Comparison of ENCODE assay signal across 9 mouse cellular contexts in the genomic region with DNA sequence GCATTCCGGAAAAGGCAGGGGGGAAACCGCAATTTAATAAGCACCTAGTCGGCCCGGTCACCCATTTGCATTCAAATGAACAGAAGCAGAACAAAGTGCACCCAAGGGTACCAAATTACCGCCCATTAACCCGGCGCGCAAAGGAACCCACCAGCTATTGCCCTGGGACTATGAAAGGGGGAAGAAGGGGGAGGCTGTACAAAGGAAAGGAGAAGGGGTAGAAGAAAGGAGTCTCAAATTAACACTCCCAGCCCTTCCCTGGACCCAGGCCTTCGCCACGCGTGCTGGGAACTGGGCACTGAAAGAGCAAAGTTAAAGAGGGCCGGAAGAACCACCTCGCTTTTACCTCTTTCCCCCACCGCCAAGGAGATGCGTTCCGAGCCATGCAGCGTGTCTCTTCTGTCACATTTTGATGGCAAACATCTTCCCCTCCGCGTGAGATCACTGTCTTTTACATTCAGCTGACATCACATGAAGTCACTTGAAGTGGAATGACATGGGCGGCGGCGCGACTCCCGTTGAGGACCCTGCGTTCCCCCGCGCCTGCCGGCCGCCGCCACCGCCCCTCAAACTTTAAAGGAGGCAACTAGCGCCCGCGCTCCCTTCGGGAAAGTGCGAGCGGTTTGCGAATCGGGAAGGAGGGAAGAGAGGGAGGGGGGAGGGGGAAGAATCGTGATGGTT. TPM values are rescaled to one million over a fixed set of nuclear protein-coding genes. Genes with fewer than 3 reads are reported as not detected.
DNase-seq lines count a peak whose midpoint lies in the region; ATAC-seq lines count a peak whose summit lies in the region.
"Had no signal": no experiment of that assay in that cellular context is flagged by ENCODE, and none has a peak within 500 bp of the region (broad histone marks: within the 10 kb centered on the region; RNA-seq: fewer than 3 reads in every experiment).

No protein-coding gene starts in this region.

- 0 out of 2 replicates have a peak, but pooled peaks cover 6% of the 10 kb centered on the region for H3K4me1 ChIP-seq in embryonic facial prominence, embryonic 11.5 days (ENCODE audit: control insufficient read depth, insufficient read depth, low read length)
- peaks cover 18% of the 10 kb centered on the region for H3K4me1 ChIP-seq in hindbrain, embryonic 15.5 days (replicated peaks)
- peaks cover 12% of the 10 kb centered on the region for H3K4me1 ChIP-seq in neural tube, embryonic 12.5 days

- H3K9me3 ChIP-seq in embryonic facial prominence, embryonic 11.5 days (replicated peaks; ENCODE audit: control insufficient read depth, low read length) = no peaks in the 10 kb centered on the region
- no peaks in the 10 kb centered on the region for H3K9me3 ChIP-seq in hindbrain, embryonic 15.5 days
- no peaks in the 10 kb centered on the region for H3K9me3 ChIP-seq in neural tube, embryonic 12.5 days

- H3K36me3 ChIP-seq in embryonic facial prominence, embryonic 11.5 days (replicated peaks; ENCODE audit: control insufficient read depth, insufficient read depth, low read depth, low read length) = no peaks in the 10 kb centered on the region
- H3K36me3 ChIP-seq in hindbrain, embryonic 15.5 days = no peaks in the 10 kb centered on the region
- H3K36me3 ChIP-seq in neural tube, embryonic 12.5 days = no peaks in the 10 kb centered on the region

- no peak overlapping the region for H3K9ac ChIP-seq in embryonic facial prominence, embryonic 11.5 days (replicated peaks; ENCODE audit: low read length)
- no peak overlapping the region for H3K9ac ChIP-seq in hindbrain, embryonic 15.5 days
- H3K9ac ChIP-seq in neural tube, embryonic 12.5 days = no peak overlapping the region
- H3K9ac ChIP-seq: liver, postnatal 0 days had no signal

- intact Hi-C loops in left cerebral cortex, postnatal 25 days (cut with DNase I) = no loop called here
- intact Hi-C loops in left cerebral cortex, postnatal 10 days (cut with DNase I) = no loop called here

- H3K27me3 ChIP-seq in embryonic facial prominence, embryonic 11.5 days (ENCODE audit: control insufficient read depth, insufficient read depth, low read length) = peaks cover 81% of the 10 kb centered on the region
- H3K27me3 ChIP-seq in hindbrain, embryonic 15.5 days = peaks cover 84% of the 10 kb centered on the region
- H3K27me3 ChIP-seq in neural tube, embryonic 12.5 days (replicated peaks) = peaks cover 100% of the 10 kb centered on the region

- ATAC-seq in embryonic facial prominence, embryonic 11.5 days (replicated peaks; ENCODE audit: insufficient number of reproducible peaks, low FRiP score, low TSS enrichment, low read depth) = no peak
- no peak for ATAC-seq in hindbrain, embryonic 15.5 days (ENCODE audit: low FRiP score, low read depth)
- ATAC-seq in neural tube, embryonic 12.5 days (ENCODE audit: low FRiP score, low read depth) = no peak
- ATAC-seq in granulocyte monocyte progenitor cell, adult 5-6 weeks (replicated peaks; ENCODE audit: poor library complexity, severe bottlenecking) = no peak
- ATAC-seq: liver, postnatal 0 days had no signal

- peak overlapping the region; percentile 18 for H3K4me3 ChIP-seq in embryonic facial prominence, embryonic 11.5 days (ENCODE audit: low read depth, low read length)
- H3K4me3 ChIP-seq in hindbrain, embryonic 15.5 days = no peak overlapping the region
- H3K4me3 ChIP-seq in neural tube, embryonic 12.5 days = no peak overlapping the region

- H3K4me2 ChIP-seq in embryonic facial prominence, embryonic 11.5 days (ENCODE audit: low read depth, low read length) = no peak overlapping the region
- peak overlapping the region; percentile 12; the same call in 1 of the 2 replicates for H3K4me2 ChIP-seq in hindbrain, embryonic 15.5 days
- peak overlapping the region; percentile 41 for H3K4me2 ChIP-seq in neural tube, embryonic 12.5 days (replicated peaks)

- peak; percentile 27 to 50 for DNase-seq in left cerebral cortex, postnatal 25 days (ENCODE audit: low spot score in 2 of 2)
- no peak for DNase-seq in left cerebral cortex, postnatal 10 days (ENCODE audit: extremely low spot score in 1 of 2, low spot score in 2 of 2)
- DNase-seq in embryonic facial prominence, embryonic 11.5 days (ENCODE audit: low spot score) = peak; percentile 29
- DNase-seq in spleen, postnatal 14 days (ENCODE audit: low spot score in 2 of 2) = no peak
- DNase-seq in right cerebral cortex, postnatal 14 days = no peak
- DNase-seq: liver, postnatal 0 days had no signal

- H3K27ac ChIP-seq in embryonic facial prominence, embryonic 11.5 days (replicated peaks; ENCODE audit: low read depth, low read length) = no peak overlapping the region
- H3K27ac ChIP-seq in hindbrain, embryonic 15.5 days (replicated peaks) = no peak overlapping the region
- no peak overlapping the region for H3K27ac ChIP-seq in neural tube, embryonic 12.5 days

- WGBS in embryonic facial prominence, embryonic 11.5 days = 0% methylated on average over 39 of the region's 40 CpGs
- under 1% methylated on average over 40 of the region's 40 CpGs for WGBS in hindbrain, embryonic 15.5 days
- WGBS in neural tube, embryonic 12.5 days = under 1% methylated on average over 40 of the region's 40 CpGs

RNA-seq across cellular contexts. Expression of a gene that starts 2.6 kb away (rescaled TPM):
- 10 to 100 TPM; 20.4 to 30.9 TPM for total RNA-seq in left cerebral cortex, postnatal 25 days (2021)
- total RNA-seq in left cerebral cortex, postnatal 10 days (2021) = 10 to 100 TPM; 37.2 to 39.5 TPM
- polyA plus RNA-seq in embryonic facial prominence, embryonic 11.5 days (2014; fragmentation: Nextera tagmentation; extraction: Ambion mirVana) = 3.9 and 4.7 TPM in 2 replicates
- polyA plus RNA-seq in hindbrain, embryonic 15.5 days (2015; fragmentation: Nextera tagmentation; extraction: Ambion mirVana) = 1.2 TPM in 1 of 2 replicates, not detected in the other
- polyA plus RNA-seq in neural tube, embryonic 12.5 days (2016; fragmentation: Nextera tagmentation; extraction: Ambion mirVana) = not detected in 2 replicates
- not detected in 2 replicates for total RNA-seq in granulocyte monocyte progenitor cell, adult 5-6 weeks (2014; fragmentation: Nextera tagmentation)
- total RNA-seq in granulocyte monocyte progenitor cell, adult 5-6 weeks (2017) = not detected in 2 replicates
- polyA plus RNA-seq: liver, postnatal 0 days had no signal

Comparison
In these comparisons a context has a peak if more than half of its experiments do, and no peak if none do; other contexts are left out.
1. DNase-seq: peak in left cerebral cortex, postnatal 25 days (2 of 2) and embryonic facial prominence, embryonic 11.5 days (single experiment); none in left cerebral cortex, postnatal 10 days (0 of 2), spleen, postnatal 14 days (0 of 2) and right cerebral cortex, postnatal 14 days (single experiment).
2. RNA of a gene that starts 2.6 kb away (total RNA-seq): 37.2 to 39.5 TPM in left cerebral cortex, postnatal 10 days and 20.4 to 30.9 TPM in left cerebral cortex, postnatal 25 days; not detected in granulocyte monocyte progenitor cell, adult 5-6 weeks; every median in the first group is over 10 times any median in the second.